Mouse (Mus musculus) frontal cortex, adult 2 months (tissue): ENCODE results near the gene Ap1b1. TPM values are rescaled to one million over a fixed set of nuclear protein-coding genes. Genes with fewer than 3 reads are reported as not detected.

Source experiments
- DNase-seq, 2 experiments: peaks; one replicate each; pipeline ENCODE4 v3.0.0; 2022; ENCODE audit warnings: low spot score in 1 of 2; ENCODE audit errors: extremely low spot score in 1 of 2
- polyA plus RNA-seq: library from polyadenylated mRNA; depleted of rRNA; stranded (reverse); fragments of >200 nt; gene quantifications from 2 replicates; pipeline ENCODE4 v1.2.3, GENCODE M21; 2012

The Ap1b1 gene
- polyA plus RNA-seq, 1 experiment, result 165 TPM

DNA sequence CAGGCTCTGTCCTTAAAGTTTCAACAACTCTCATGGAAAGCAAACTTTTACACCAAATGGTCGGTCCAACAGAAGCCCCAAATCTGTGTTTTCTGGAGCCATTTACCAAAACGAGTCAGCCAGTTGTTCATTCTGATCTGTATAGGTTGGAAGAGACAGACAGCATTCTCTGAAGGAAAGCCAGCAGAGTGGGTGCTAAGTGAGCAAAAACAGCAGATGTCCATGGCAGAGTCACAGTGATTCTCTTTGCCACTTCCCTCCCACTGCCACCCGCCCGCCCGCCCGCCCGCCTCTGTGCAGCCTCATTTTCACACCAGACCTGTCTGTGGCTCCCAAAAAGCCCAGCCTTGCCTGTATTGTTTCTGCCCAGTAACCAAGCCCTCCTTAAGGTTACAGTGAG lies 41.6 kb downstream of the Ap1b1 start:
- DNase-seq, result peak; percentile 67 to 82

DNA sequence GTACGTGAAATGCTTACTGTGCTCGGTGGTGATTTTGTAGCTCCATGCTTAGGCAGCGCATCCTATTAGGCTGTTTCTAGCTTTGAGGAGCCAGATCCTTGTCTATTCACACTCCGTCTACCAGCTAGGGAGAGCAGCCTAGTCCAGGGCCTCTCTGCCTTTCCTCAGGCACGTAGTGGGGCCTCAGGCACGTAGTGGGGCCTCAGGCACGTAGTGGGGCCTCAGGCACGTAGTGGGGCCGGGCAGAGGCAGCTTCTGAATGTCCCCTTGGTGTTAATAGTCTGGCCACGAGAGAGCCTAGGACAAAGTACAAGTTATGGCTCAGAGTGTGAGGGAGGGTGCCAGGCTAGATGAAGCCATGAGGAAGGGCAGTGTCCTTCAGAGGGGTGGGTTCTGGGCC lies 46.1 kb downstream of the Ap1b1 start:
- no peak for DNase-seq

DNA sequence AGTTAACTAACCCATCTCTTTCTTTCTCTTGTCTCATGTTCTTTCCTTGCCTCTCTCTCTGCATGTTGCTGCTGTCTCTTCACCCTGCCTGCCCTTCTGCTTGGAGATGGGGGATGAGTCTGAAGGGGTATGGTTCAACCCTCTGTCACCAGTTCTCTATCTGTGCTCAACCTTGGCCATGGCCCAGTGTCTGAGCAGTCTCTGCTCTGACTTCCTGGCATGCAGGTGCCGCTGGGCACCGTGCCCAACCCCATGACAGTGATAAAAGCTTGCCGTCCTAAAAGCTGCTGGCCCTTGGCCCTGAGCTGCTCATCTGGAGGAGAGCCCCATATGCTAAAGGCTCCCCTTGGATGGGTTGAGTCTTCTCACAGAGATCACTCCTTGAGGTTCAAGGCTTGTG lies 46.5 kb downstream of the Ap1b1 start:
- no peak for DNase-seq

DNA sequence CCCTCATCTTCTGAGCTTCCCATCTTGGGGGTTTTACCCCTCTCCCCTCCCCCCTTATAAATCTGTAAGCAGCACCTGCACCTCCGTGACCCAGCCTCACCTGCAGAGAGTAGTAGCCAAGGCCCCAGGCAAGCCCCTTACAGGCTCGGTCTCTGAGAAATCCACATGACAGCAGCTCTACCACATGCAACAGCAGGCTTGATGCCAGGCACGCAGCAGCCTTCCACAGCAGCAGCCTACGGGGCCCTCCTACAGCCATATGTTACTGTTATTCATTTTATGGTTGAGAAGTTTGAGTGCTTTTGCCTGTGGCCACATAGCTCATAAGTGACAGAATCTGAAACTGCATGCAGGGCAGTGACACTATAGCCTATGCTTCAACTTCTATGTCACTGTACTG lies 48.8 kb downstream of the Ap1b1 start:
- peak; percentile 77 to 85 for DNase-seq

DNA sequence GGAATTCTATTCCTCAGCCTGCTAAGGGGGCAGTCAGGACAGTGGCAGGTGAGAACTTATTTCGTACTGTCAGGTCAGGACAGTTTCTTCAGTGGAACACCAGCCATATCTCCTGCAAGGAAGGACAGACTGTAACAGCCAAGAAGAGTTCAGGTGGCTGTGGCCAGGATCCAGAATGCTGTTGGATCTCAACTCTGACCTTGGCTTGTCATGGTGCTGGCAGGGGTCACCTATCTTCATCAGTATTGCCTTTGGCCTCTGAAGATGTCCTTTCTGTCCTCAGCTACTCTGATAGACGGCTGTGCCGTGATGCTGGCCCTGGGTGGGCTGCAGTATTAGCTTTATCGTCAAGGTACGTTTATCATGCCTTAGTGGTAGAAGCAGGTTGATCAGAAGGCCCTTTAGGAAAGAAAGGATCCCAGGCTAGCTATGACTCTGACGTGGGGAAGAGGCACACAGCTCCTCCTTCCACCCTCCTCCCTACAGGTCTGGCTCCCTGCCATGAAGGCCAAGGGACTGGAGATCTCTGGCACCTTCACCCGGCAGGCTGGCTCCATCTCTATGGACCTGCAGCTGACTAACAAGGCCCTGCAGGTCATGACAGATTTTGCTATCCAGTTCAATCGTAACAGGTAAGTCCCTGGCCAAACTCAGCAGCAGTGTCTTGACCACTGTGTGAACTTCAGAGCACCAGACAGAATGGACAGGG lies 50.7 kb downstream of the Ap1b1 start:
- no peak for DNase-seq

DNA sequence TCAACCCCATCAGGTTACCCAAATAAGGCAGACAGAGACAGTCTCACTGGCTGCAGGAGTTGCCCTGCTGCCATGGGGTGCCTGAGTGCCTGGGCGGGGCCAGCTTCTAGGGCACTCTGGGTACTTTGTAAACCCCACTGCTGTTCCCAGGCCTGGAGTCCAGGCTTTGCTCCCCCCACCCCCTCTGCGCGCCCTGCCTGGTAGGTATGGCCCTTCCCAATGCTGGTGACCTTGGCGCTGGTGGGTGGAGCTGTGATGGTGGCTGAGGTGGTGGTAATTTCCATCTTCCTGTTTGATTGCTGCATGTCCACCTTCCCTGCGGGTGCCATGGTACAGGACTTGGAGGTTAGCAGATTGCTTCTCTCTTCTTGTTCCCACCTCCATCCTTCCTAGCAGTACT lies 54.0 kb downstream of the Ap1b1 start:
- no peak for DNase-seq

DNA sequence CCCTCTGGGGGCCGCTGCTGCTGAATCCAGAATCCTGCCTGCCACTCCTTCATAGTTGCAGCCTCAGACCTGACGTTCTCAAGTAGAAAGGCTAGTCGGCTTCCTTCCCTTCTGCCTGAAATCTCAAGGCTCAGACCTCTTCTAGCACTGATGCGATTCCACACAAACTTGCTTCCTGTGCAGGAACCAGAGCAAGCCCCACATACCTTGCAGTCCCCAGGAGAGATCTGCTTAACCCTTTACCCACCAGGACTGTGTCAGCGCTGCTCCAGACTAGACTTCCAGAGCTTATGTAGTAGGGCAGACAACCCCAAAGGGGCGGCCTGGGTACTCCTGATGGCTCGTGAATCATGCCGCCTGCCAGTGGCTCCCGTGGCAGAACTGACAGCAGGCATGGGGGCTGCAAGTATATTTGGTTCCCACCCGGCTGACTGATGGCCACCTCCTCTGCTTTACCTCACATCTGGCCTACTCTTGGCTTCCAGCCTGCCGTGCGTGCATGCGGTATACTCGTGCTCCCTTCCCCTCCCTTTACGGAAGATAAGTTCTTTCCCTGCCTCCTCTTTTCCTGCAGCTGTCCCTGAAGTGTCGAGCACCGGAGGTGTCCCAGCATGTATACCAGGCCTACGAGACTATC lies 54.6 kb downstream of the Ap1b1 start:
- peak; percentile 80 to 87 for DNase-seq

DNA sequence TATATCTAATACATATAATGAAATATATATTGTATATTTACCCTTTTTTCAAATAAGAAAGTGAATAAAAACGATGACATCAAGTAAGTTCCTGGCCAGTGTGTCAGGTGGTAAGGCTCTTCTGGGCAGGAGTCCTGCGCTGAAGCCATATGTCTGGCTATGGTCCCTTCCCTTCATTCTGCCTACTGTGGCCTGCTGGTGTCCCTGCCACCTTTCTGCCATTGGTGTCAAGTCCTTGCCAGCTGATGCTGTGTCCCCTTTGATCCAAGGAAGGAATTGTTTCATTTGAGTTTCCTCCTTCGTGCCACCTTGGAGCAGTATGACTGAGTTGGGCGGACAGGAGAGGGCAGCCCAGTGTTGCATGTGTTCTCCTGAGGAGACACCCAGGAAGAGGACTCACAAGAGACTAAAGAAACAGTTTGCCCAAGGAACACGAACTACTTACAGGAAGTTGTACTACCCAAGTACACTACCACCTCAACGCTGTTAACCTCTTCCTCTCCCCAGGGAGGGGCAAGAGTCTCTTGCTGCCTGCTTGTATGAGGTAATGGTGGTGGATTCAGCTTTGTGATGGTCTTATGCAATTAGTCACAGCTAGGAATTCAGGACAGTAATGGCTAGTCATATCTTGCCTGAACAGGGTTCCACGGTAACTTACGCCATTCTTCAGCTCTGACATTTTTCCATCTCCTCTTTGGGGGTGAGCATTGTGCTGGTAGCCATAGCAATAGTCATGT lies 56.2 kb downstream of the Ap1b1 start:
- DNase-seq, result no peak

DNA sequence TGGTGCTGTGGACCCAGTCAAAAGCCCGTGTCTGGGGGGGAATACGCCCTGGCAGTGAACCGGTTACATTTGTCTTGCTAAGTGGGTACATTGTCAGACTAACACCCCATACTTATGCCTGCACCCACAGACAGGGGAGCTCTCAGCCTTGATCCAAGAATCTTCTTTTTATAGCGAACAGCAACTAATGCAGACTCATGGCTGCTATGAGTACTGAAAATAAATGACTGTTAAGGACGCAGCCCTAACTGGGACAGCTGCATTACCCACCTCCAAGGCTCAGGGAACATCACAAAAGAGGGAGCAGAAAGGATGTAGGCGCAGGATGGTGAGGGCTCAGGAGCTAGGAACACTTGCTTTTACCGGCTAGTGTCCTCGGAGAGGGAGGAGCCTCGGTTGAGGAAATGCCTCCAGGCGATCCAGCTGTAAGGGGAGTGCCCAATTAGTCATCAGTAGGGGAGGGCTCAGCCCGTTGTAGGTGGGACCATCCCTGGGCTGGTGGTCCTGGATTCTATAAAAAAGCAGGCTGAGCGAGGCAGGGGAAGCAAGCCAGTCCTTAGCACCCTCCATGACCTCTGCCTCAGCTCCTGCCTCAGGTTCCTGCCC lies 59.8 kb downstream of the Ap1b1 start:
- peak in 1 of 2 experiments; percentile 72 for DNase-seq

DNA sequence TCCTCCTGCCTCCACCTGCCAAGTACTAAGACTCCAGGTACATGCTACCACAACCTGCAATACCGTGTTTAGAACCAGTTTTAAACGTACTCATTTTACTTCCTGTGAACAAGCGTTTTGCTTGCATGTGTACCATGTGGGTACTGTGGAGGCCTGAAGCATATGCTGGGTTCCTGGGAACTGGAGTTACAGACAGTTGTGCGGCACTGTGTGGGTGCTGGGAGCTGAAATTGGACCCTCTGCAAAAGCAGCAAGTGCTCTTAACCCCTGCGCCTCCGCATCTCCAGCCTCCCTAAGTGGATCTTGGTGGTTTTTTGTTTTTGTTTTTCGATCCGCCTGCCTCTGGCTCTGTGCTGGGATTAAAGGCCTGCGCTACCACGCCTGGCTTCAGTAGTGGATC lies 65.0 kb downstream of the Ap1b1 start:
- no peak for DNase-seq

DNA sequence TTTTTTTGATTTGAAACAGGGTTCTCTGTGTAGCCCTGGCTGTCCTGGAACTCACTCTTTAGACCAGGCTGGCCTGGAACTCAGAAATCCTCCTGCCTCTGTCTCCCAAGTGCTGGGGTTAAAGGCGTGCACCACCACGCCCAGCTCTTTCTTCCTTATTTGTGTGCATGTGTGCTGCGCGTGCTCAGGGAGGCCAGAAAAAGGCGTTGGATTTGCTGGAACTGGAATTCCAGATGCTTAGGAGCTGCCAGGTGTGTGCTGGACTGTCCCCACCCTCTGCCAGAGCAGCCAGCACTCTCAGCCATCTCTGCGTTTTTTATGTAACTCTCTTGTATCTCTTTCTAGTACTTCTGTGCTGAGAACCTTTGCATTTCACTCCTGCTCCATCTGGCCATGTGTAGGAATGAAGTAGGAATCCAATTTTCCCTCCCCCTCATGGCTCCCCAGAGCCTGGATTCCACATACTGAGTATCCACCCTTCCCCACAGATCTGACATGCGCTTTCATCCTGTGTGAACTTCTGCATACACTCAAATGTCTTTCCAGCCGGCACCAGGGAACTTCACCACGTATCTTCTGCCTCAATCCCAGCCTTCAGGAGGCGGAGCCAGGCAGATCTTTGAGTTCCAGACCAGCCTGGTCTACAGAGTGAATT lies 65.7 kb downstream of the Ap1b1 start:
- peak; percentile 85 to 86 for DNase-seq

DNA sequence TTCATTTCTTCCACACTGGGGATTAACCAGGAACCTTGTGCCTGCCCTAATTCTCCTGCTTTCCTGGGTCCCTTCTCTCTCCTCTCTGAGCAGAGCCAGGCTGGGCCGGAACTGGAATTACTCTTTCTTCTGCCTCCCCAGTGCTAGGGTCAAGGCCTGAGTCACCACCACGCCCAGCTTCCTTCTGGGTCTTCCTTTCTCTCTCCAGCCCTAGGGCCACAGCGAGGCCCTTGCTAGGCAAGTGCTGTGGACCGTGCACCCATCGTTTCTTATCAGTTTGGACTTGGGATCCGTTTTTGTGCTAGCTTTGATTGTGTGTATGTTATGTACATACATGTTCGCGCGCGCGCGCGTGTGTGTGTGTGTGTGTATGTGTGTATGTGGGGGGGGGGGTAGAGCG lies 67.5 kb downstream of the Ap1b1 start:
- DNase-seq, result no peak

DNA sequence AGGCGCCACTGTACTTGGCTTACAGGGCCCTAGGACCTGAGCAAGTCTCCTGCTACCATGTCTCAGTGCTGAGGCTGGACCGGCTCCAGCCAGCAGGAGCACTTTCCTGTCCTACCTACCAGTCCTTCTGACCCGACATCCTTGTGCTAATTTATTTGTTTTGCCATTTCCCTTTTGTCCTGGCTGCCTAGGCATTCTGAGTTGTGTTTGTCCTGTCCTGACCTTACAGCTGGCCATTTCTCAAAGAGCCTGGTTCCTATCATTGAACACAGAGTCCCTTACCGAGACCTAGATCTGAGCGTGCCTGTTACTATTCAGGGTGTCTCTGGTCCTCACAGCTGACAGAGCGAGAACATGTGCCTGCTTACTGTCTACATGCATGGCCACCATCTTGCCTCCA lies 68.2 kb downstream of the Ap1b1 start:
- DNase-seq, result no peak

DNA sequence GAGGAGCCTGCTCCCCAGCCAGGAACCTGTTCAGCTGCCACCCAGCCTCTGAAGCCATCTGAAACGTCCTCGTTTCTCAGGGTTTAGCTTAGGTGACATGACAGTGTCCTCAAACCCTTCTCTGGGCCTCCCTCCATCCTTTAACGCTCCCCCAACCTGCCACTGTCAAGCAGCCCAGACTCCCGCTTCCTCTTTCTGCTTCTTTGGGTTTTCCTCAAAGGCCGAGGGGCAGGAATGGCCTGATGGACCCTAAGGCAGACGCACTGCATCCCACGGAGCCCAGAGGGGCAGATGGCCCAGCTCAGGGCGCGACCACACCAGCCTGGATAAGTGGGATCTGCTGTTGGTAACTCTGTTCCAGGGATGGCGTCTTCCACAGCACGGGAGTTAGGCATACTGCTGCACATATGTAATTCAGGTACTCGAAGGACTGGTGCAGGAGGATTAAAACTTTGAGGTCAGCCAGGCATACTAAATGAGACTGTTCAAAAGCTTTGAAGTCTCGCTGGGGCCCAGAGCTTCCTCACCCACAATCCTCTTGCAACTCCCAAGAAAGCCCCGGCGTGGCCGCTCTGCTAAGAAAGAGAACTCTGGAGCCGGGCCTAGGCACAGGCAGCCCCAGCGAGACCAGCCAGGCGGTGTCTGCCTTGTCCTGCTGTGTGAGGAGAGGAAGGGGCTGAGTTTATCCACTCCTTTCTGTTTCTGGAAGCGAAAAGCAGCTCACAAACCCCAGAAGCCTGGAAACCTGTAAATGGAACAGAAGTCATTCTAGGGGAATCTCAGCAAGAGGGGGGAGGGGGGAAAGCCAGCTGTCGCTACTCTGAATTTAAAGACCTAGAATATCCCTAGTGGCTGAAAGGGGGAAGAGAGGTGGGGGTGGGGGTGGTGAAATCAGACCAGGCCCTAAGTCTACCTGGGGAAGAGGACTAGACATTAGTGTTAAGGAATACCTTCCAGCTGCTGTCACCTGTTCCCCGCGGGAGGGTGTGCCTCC lies 69.6 kb downstream of the Ap1b1 start:
- no peak for DNase-seq

DNA sequence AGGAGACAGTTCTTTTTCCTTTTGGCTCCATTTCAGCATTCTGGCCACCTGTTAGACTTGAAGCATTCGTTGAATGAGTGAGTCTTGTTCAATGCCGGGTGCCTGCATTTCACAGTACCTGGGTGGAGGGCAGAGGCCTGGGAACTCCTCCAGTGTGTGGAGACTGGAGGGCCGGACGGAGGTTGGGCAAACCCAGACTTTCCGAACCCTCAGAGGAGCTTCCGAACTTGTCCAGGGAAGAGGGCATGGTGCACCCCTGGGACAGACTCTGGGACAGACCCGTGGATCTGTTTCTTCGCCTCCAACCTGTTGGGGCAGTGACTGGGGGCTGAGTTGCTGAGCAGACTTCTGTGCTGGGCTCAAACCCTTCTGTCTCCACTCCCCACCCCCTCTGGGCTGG lies 70.4 kb downstream of the Ap1b1 start:
- no peak for DNase-seq

DNA sequence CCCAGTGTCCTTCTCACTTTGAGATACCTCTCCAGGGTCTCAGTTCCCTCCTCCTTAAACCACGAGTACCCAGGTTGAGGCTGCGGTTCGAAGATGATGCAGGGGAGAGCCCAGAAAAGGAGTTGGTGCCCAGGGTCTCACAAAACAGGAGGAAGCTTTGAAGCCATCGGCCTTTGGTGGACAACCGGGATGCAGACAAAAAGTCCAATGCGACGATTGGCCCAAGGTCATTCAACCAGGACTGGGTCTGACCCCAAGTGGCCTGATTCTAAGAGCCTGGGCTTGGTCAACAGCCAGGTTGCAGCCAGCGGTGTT lies 70.9 kb downstream of the Ap1b1 start:
- no peak for DNase-seq

DNA sequence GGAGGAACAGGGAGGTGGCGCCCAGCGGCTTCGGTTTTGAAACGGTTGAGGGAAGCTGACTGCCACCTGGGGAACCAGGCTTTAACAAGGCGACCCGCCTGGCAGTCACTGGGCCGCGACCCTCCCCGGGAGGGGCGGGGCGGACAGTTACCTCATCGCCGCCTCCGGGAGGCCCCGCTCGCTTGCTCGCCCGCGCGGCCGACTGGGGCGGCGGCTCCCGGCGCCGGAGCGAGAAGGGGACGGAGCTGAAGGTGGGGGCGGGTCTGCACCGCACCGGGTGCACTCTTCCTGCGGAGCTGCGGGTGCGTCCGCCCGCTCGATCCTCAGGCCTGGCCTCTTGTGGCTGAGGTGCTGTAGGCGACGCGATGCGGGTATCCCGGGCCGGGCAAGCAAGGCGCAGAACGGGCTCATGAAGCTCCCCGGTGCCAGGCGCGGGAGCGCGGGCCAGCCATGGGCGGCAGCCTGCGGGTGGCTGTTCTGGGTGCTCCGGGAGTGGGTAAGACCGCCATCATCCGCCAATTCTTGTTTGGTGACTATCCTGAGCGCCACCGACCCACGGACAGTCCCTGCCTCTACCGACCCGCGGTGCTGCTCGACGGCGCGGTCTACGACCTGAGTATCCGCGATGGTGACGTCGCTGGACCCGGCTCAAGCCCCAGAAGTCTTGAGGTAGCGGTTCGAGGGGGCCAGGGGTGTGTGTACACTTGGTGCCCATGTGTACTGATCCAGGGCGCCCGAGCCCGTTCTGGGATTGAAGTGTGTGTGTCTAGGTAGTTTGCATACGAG lies 71.4 kb downstream of the Ap1b1 start, which contains the start of gene Rasl10a:
TSS of gene Rasl10a (plus strand) at position 273 of the 786 bp plus-strand sequence.
- no peak for DNase-seq

DNA sequence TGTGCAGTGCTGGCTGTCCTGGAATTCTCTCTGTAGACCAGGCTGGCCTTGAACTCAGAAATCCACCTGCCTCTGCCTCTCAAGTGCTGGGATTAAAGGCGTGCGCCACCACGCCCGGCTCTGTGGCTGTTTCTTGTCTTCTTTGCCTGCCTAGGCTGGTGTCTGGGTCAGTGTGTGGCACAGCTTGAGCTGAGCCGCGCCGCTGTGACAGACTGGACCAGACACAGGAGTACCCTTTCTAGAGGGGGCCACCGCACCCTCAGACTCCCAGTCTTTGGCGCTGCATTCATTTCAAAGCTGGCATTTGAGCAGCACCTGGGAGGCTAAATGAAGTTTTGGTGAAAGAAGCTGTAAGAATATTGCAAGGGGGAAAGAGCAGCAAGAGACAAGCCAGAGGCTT lies 72.2 kb downstream of the Ap1b1 start:
- no peak for DNase-seq

DNA sequence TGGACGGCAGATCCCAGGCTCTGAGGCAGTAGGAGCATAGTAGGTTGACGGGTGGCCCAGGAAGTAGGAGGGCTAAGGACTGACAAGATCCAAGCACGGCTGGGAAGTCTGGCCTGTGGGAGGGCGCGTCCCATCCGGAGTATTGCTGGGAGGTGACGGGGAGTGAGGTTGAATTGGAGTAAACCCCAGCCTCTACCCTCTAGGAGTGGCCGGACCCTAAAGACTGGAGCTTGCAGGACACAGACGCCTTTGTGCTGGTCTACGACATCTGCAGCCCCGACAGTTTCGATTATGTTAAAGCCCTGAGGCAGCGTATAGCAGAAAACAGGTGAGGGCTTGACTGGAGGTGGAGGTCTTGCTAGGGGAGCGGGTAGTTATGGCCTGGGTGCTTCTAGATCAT lies 72.6 kb downstream of the Ap1b1 start:
- DNase-seq, result no peak
